Comparison of ENCODE assay signal across 23 mouse cellular contexts in genomic region chr9:28825821-28826220, GRCm38 (mm10).
DNase-seq lines count a peak whose midpoint lies in the region; ATAC-seq and TF ChIP-seq lines count a peak whose summit lies in the region.
"Had no signal": no experiment of that assay in that cellular context is flagged by ENCODE, and none has a peak within 500 bp of the region (broad histone marks: within the 10 kb centered on the region; RNA-seq: fewer than 3 reads in every experiment).

No protein-coding gene starts in this region.

- WGBS in neural tube, embryonic 15.5 days, result 80% methylated on average over 2 of the region's 2 CpGs

- H3K27ac ChIP-seq in layer of hippocampus, adult 2 months, result no peak overlapping the region
- H3K27ac ChIP-seq in neural tube, embryonic 15.5 days (replicated peaks), result peak overlapping the region; percentile 23; the same call in 1 of the 2 replicates
- H3K27ac ChIP-seq: embryonic facial prominence, embryonic 12.5 days; forebrain, embryonic 15.5 days; heart, adult 2 months; heart, embryonic 15.5 days; hindbrain, embryonic 13.5 days had no signal

- no peaks in the 10 kb centered on the region for H3K9me3 ChIP-seq in neural tube, embryonic 15.5 days (replicated peaks)
- H3K9me3 ChIP-seq: embryonic facial prominence, embryonic 12.5 days; forebrain, embryonic 15.5 days; G1E; heart, embryonic 15.5 days; hindbrain, embryonic 13.5 days had no signal

- no peak for DNase-seq in frontal cortex, postnatal 10 days (ENCODE audit: low spot score in 2 of 2)
- DNase-seq in layer of hippocampus, adult 9-11 months, result peak; percentile 5
- no peak for DNase-seq in layer of hippocampus, adult 2 months (ENCODE audit: low spot score in 2 of 2)
- DNase-seq in neural tube, embryonic 10.5 days (ENCODE audit: extremely low spot score, low spot score), result no peak
- DNase-seq in embryo, embryonic 10.5 days (ENCODE audit: low spot score), result no peak
- DNase-seq: adrenal gland, adult 8-10 months; adrenal gland, postnatal 36 days; B cell, adult 2 months; cerebellum, adult 11 months; cerebellum, adult 8-10 months; cerebellum, postnatal 14 days; gastrocnemius, postnatal 14 days; heart, adult 2 months; heart, postnatal 14 days had no signal

- no peak overlapping the region for H3K9ac ChIP-seq in neural tube, embryonic 15.5 days (replicated peaks)
- H3K9ac ChIP-seq: embryonic facial prominence, embryonic 12.5 days; forebrain, embryonic 15.5 days; heart, embryonic 15.5 days; hindbrain, embryonic 13.5 days had no signal

- ATAC-seq in frontal cortex, adult (ENCODE audit: low TSS enrichment), result peak; percentile 83
- peak; percentile 21; the same call in 1 of the 2 replicates for ATAC-seq in neural tube, embryonic 15.5 days (ENCODE audit: low FRiP score)
- ATAC-seq: CD4-positive, CD25-positive, alpha-beta regulatory T cell, adult 4 months; forebrain, embryonic 15.5 days had no signal

- no peaks in the 10 kb centered on the region for H3K27me3 ChIP-seq in neural tube, embryonic 15.5 days (replicated peaks)
- H3K27me3 ChIP-seq: embryonic facial prominence, embryonic 12.5 days; forebrain, embryonic 15.5 days; heart, embryonic 15.5 days; hindbrain, embryonic 13.5 days had no signal

- TF ChIP-seq CTCF in layer of hippocampus, adult 2 months (conservative IDR thresholded peaks at IDR 0.05), result no peak

- no peak overlapping the region for H3K4me3 ChIP-seq in layer of hippocampus, adult 2 months
- no peak overlapping the region for H3K4me3 ChIP-seq in neural tube, embryonic 15.5 days (replicated peaks)
- H3K4me3 ChIP-seq: embryonic facial prominence, embryonic 12.5 days; forebrain, embryonic 15.5 days; heart, adult 2 months; heart, embryonic 15.5 days; hindbrain, embryonic 13.5 days had no signal

- H3K4me2 ChIP-seq in neural tube, embryonic 15.5 days, result no peak overlapping the region
- H3K4me2 ChIP-seq: embryonic facial prominence, embryonic 12.5 days; forebrain, embryonic 15.5 days; heart, embryonic 11.5 days; heart, embryonic 15.5 days; hindbrain, embryonic 13.5 days had no signal

- no peaks in the 10 kb centered on the region for H3K36me3 ChIP-seq in neural tube, embryonic 15.5 days
- H3K36me3 ChIP-seq: embryonic facial prominence, embryonic 12.5 days; forebrain, embryonic 15.5 days; G1E; heart, embryonic 15.5 days; hindbrain, embryonic 13.5 days had no signal

- peaks cover 5% of the 10 kb centered on the region; the same call in 1 of the 2 replicates for H3K4me1 ChIP-seq in neural tube, embryonic 15.5 days
- H3K4me1 ChIP-seq: embryonic facial prominence, embryonic 12.5 days; heart, embryonic 15.5 days; hindbrain, embryonic 13.5 days had no signal
